Mouse (Mus musculus): Measurements from ENCODE around the gene Dennd2a. TPM values are rescaled to one million over a fixed set of nuclear protein-coding genes. Genes with fewer than 3 reads are reported as not detected.
A peak's percentile ranks its signal among the peaks of the same experiment; 100 is the strongest.

Gene Dennd2a
- polyA plus RNA-seq, 1 experiment from 2014 or later, result 21.5 TPM

DNA sequence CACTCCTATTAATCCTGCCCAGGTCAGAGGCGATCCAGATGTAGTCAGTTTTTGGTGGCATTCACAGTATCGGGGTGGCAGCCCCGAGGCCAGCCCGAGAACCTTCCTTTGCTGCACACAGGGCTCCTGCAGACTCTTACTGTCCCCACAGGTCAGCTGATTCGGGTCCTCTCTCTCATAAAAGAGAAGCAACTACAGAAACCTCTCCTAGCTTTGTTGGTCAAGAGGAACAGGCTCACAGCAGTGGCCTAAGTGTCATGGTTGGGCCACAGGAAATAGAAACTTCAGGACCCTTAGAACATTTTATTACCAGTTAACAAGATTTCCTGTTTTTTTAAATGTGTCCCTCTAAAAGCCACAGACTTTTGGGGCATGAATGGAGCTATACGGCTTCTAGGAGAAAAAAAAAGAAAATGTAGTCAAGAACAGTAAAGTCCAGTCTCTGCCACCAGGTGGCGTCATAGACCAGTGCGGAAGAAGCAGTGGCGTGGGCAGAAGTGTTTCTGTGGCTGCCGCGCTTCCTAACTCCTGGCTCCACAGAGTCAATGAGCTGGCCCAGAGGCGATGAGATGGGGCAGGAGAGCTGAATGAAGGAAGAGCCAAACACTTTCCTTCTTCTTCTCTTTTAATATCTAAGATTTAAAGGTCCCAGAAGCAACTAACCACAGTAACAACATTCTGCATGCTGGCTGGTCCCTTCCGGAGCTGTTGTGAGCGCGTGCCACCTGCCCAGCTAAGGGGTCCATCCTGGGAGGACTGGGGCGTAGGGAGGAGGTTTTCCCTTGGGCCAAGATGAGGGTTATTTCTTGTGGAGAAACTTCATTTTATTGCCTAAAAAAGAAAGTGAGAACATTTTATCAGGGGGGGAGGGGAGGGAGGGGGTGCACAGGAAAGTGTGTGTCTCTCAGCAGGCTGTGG is 94.8 kb downstream of the Dennd2a start:
- Histone ChIP-seq H3K27me3 (ENCODE audit: control insufficient read depth, insufficient read depth, low read length) (no peaks in the 10 kb centered on the region), H3K4me3 (ENCODE audit: low read depth, low read length) (no peak overlapping the region), H3K36me3 (ENCODE audit: control insufficient read depth, insufficient read depth, low read length) (peaks cover 10% of the 10 kb centered on the region), H3K4me2 (peak overlapping the region; percentile 41; the same call in 1 of the 2 replicates), H3K9me3 (replicated peaks; ENCODE audit: control insufficient read depth, low read length) (peaks cover 3% of the 10 kb centered on the region; the same call in 1 of the 2 replicates), H3K27ac (ENCODE audit: low read depth, low read length) (no peak overlapping the region), H3K9ac (ENCODE audit: low read depth, low read length) (no peak overlapping the region), H3K4me1 (ENCODE audit: control insufficient read depth, insufficient read depth, low read length) (no peaks in the 10 kb centered on the region)
- WGBS (ENCODE audit: insufficient replicate concordance), result 52% methylated on average over 16 of the region's 16 CpGs
- no peak for ATAC-seq (replicated peaks; ENCODE audit: insufficient number of reproducible peaks, low FRiP score, low TSS enrichment)

DNA sequence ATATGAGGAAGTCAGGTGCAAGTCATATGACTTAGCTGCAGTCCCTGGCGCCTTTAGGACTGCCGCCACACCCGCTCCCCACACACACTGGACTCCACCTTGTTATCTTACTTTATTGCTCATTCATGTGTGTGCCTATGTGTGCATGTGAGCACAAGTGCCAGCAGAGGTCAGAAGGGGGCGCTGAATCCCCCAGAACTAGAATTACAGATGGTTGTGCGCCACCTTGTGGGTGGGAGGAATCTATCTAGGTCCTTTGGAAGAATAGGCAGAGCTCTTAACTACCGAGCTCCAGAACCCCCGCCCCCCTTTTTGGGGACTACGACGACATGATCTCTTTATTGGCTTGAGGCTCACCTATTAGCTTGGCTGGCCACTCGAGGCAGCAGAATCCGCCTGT is 97.6 kb downstream of the Dennd2a start:
- no peaks in the 10 kb centered on the region for H3K27me3 ChIP-seq (ENCODE audit: control insufficient read depth, insufficient read depth, low read length)
- H3K36me3 ChIP-seq (ENCODE audit: control insufficient read depth, insufficient read depth, low read length), result peaks cover 10% of the 10 kb centered on the region
- no peak for ATAC-seq (replicated peaks; ENCODE audit: insufficient number of reproducible peaks, low FRiP score, low TSS enrichment)
- no peak overlapping the region for H3K4me2 ChIP-seq
- H3K4me3 ChIP-seq (ENCODE audit: low read depth, low read length), result no peak overlapping the region
- no peak overlapping the region for H3K27ac ChIP-seq (ENCODE audit: low read depth, low read length)
- no peaks in the 10 kb centered on the region for H3K4me1 ChIP-seq (ENCODE audit: control insufficient read depth, insufficient read depth, low read length)
- 89% methylated on average over 11 of the region's 11 CpGs for WGBS (ENCODE audit: insufficient replicate concordance)
- H3K9me3 ChIP-seq (replicated peaks; ENCODE audit: control insufficient read depth, low read length), result peaks cover 3% of the 10 kb centered on the region; the same call in 1 of the 2 replicates
- H3K9ac ChIP-seq (ENCODE audit: low read depth, low read length), result no peak overlapping the region

DNA sequence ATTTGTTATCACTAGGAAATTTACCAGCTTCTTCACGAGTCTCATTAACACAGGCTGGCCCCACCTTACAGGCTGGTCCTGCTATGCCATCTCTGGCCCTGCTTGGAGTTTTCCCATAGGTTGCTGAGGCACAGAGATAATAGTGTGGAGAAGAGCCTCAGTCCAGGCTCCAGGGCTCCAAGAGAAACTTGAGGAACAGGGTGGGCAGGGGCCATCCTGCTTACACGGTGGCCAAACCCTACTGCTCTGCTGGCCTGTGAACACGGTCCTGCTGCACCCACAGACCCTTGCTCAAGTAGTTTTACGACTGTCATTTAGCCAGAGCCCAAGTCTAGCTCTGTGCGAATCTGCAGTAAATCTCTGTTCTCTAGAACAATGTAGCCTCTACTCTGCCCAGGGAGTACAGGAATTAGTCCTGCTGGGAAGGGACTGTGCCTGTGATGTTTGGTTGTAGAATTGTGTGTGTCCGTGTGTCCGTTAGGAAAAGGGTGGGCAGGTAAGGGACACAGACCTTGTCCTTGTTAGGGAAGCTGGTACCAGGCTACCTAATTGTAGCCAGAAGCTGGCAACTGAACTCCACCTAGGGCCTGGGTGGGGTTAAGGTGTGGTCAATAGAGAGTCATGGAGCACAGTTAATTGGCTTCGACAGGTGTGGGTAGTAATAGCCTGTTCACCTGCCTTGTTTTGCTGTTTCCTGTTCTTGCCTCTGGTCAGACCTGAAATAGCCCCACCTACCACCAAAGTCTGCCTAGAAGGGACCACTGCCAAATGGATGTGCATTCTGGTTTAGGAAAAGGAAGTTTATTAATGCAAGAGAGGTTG is 102.1 kb downstream of the Dennd2a start:
- Histone ChIP-seq H3K4me1 (ENCODE audit: control insufficient read depth, insufficient read depth, low read length) (no peaks in the 10 kb centered on the region), H3K9me3 (replicated peaks; ENCODE audit: control insufficient read depth, low read length) (peaks cover 3% of the 10 kb centered on the region; the same call in 1 of the 2 replicates), H3K27me3 (ENCODE audit: control insufficient read depth, insufficient read depth, low read length) (no peaks in the 10 kb centered on the region), H3K4me3 (ENCODE audit: low read depth, low read length) (no peak overlapping the region), H3K36me3 (ENCODE audit: control insufficient read depth, insufficient read depth, low read length) (peaks cover 6% of the 10 kb centered on the region), H3K27ac (ENCODE audit: low read depth, low read length) (no peak overlapping the region), H3K9ac (ENCODE audit: low read depth, low read length) (no peak overlapping the region), H3K4me2 (no peak overlapping the region)
- no peak for ATAC-seq (replicated peaks; ENCODE audit: insufficient number of reproducible peaks, low FRiP score, low TSS enrichment)
- 72% methylated on average over 8 of the region's 8 CpGs for WGBS (ENCODE audit: insufficient replicate concordance)

DNA sequence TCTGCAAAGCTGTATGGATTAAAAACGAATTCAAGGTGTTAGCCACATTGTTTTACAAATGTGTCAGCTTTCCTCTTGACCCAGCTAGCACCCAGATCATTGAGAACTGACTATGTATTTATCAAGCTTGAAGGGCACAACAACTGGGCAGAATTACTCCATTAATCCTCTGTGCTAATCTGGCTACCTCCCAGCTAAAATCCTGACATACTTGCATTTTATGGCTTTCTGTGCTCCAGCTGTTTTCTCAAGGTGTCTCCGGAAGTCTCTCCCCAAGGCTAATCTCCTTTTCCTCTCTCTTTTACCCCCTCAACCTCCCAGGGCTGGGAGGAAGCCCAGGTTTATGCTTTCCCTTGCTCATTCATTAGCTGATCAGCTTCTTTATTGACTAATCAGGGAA is 103.1 kb downstream of the Dennd2a start:
- 67% methylated on average over 2 of the region's 2 CpGs for WGBS (ENCODE audit: insufficient replicate concordance)
- Histone ChIP-seq H3K9ac (ENCODE audit: low read depth, low read length) (no peak overlapping the region), H3K27ac (ENCODE audit: low read depth, low read length) (no peak overlapping the region), H3K4me2 (no peak overlapping the region), H3K36me3 (ENCODE audit: control insufficient read depth, insufficient read depth, low read length) (no peaks in the 10 kb centered on the region), H3K27me3 (ENCODE audit: control insufficient read depth, insufficient read depth, low read length) (no peaks in the 10 kb centered on the region), H3K9me3 (replicated peaks; ENCODE audit: control insufficient read depth, low read length) (no peaks in the 10 kb centered on the region), H3K4me1 (ENCODE audit: control insufficient read depth, insufficient read depth, low read length) (no peaks in the 10 kb centered on the region), H3K4me3 (ENCODE audit: low read depth, low read length) (no peak overlapping the region)
- no peak for ATAC-seq (replicated peaks; ENCODE audit: insufficient number of reproducible peaks, low FRiP score, low TSS enrichment)

DNA sequence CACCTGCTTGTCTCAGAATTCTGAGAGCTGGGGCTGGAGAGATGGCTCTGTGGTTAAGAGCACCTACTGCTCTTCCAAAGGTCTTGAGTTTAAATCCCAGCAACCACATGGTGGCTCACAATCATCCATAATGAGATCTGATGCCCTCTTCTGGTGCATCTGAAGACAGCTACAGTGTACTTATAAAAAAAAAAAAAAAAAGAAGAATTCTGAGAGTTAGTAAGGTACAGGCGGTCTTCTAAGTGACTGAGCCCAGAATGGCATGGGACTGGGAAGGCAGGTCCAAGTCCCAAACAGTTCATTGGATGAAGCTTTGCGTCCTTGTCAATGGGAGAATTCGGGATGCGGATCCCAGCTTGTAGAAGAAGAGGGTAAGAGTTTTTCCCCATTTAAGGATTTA is 104.1 kb downstream of the Dennd2a start:
- H3K9ac ChIP-seq (ENCODE audit: low read depth, low read length), result no peak overlapping the region
- no peak for ATAC-seq (replicated peaks; ENCODE audit: insufficient number of reproducible peaks, low FRiP score, low TSS enrichment)
- no peaks in the 10 kb centered on the region for H3K4me1 ChIP-seq (ENCODE audit: control insufficient read depth, insufficient read depth, low read length)
- no peak overlapping the region for H3K4me2 ChIP-seq
- H3K27me3 ChIP-seq (ENCODE audit: control insufficient read depth, insufficient read depth, low read length), result no peaks in the 10 kb centered on the region
- H3K36me3 ChIP-seq (ENCODE audit: control insufficient read depth, insufficient read depth, low read length), result no peaks in the 10 kb centered on the region
- H3K9me3 ChIP-seq (replicated peaks; ENCODE audit: control insufficient read depth, low read length), result no peaks in the 10 kb centered on the region
- WGBS (ENCODE audit: insufficient replicate concordance), result 91% methylated on average over 4 of the region's 4 CpGs
- H3K27ac ChIP-seq (ENCODE audit: low read depth, low read length), result no peak overlapping the region
- no peak overlapping the region for H3K4me3 ChIP-seq (ENCODE audit: low read depth, low read length)

DNA sequence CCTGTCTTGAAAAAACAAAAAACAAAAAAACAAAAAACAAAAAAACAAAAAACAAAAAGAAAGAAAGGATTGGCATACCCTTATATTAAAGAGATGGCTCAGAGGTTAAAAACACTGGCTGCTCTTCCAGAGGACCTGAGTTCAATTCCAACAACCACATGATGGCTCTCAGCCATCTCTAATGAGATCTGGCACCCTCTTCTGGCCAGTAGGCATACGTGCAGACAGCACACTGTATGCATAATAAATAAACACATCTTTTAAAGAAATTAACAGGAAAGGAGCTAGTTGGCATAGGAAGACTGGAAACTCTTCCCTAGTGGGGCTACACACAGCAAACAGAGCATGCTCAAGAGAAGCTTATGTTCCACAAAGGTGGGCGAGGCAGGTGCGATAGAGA is 106.6 kb downstream of the Dennd2a start:
- no peaks in the 10 kb centered on the region for H3K36me3 ChIP-seq (ENCODE audit: control insufficient read depth, insufficient read depth, low read length)
- no peak overlapping the region for H3K4me3 ChIP-seq (ENCODE audit: low read depth, low read length)
- no peak overlapping the region for H3K9ac ChIP-seq (ENCODE audit: low read depth, low read length)
- H3K27ac ChIP-seq (ENCODE audit: low read depth, low read length), result no peak overlapping the region
- H3K9me3 ChIP-seq (replicated peaks; ENCODE audit: control insufficient read depth, low read length), result no peaks in the 10 kb centered on the region
- no peaks in the 10 kb centered on the region for H3K4me1 ChIP-seq (ENCODE audit: control insufficient read depth, insufficient read depth, low read length)
- ATAC-seq (replicated peaks; ENCODE audit: insufficient number of reproducible peaks, low FRiP score, low TSS enrichment), result no peak
- no peak overlapping the region for H3K4me2 ChIP-seq
- 79% methylated on average over 3 of the region's 3 CpGs for WGBS (ENCODE audit: insufficient replicate concordance)
- H3K27me3 ChIP-seq (ENCODE audit: control insufficient read depth, insufficient read depth, low read length), result no peaks in the 10 kb centered on the region

DNA sequence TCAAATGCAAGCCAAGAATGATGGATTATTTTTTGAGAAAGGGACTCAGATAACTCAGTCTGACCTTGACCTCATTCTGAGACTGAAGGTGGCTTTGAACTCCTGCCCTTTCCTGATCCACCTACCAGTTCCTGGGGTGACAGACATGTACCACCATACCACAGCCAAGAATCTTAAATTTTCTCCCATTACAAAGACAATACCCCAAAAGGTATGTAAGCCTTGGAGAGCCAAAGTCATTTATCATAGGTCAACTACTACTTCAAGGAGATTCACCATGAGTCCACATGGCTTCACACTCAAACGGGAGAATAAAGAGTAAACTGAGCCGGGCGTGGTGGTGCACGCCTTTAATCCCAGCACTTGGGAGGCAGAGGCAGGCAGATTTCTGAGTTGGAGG is 107.1 kb downstream of the Dennd2a start:
- Histone ChIP-seq H3K4me2 (no peak overlapping the region), H3K9ac (ENCODE audit: low read depth, low read length) (no peak overlapping the region), H3K4me1 (ENCODE audit: control insufficient read depth, insufficient read depth, low read length) (no peaks in the 10 kb centered on the region), H3K36me3 (ENCODE audit: control insufficient read depth, insufficient read depth, low read length) (no peaks in the 10 kb centered on the region), H3K27me3 (ENCODE audit: control insufficient read depth, insufficient read depth, low read length) (no peaks in the 10 kb centered on the region), H3K27ac (ENCODE audit: low read depth, low read length) (no peak overlapping the region), H3K4me3 (ENCODE audit: low read depth, low read length) (no peak overlapping the region), H3K9me3 (replicated peaks; ENCODE audit: control insufficient read depth, low read length) (no peaks in the 10 kb centered on the region)
- WGBS (ENCODE audit: insufficient replicate concordance), result 80% methylated on average over 4 of the region's 4 CpGs
- no peak for ATAC-seq (replicated peaks; ENCODE audit: insufficient number of reproducible peaks, low FRiP score, low TSS enrichment)

DNA sequence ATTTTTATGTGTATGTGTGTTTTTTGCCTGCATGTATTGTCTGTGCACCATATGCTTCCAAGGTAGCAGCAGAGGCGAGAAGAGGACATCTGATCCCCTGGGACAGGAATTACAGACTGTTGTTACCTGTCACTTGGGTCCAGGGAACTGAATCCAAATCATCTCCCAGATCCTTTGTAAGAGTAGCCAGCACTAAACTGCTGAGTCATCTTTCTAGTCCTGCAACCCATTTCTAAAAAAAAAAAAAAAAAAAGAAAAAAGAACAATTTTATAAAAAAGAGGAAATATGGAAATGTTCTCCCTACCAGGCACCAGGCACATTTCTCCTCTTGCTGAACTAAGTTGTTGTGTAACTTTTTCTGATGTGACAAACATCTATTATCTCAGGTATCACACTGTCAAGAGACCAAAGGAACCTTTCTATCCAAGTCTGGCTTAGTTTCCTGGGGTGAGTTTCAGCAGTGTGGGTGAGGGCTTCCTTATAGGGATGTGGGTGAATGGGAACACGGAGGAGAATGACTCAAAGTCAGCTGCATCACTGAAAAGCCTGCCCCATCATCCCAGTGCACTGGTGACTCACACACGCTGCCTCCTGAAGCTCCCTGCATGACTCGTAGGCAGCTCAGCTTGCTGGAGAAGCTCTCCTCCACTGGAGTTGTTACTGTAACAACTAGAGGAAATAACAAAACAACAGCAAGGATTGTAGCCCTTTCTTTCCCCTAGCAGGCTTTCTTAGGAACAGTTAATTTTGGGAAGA is 110.1 kb downstream of the Dennd2a start:
- Histone ChIP-seq H3K4me3 (ENCODE audit: low read depth, low read length) (no peak overlapping the region), H3K27ac (ENCODE audit: low read depth, low read length) (no peak overlapping the region), H3K4me2 (no peak overlapping the region), H3K36me3 (ENCODE audit: control insufficient read depth, insufficient read depth, low read length) (no peaks in the 10 kb centered on the region), H3K9ac (ENCODE audit: low read depth, low read length) (no peak overlapping the region), H3K27me3 (ENCODE audit: control insufficient read depth, insufficient read depth, low read length) (no peaks in the 10 kb centered on the region), H3K9me3 (replicated peaks; ENCODE audit: control insufficient read depth, low read length) (no peaks in the 10 kb centered on the region), H3K4me1 (ENCODE audit: control insufficient read depth, insufficient read depth, low read length) (no peaks in the 10 kb centered on the region)
- no peak for ATAC-seq (replicated peaks; ENCODE audit: insufficient number of reproducible peaks, low FRiP score, low TSS enrichment)
- 42% methylated on average over 4 of the region's 4 CpGs for WGBS (ENCODE audit: insufficient replicate concordance)

Data from heart, embryonic 11.5 days (tissue).